Mouse (Mus musculus): ENCODE measurements around the gene Foxp4. TPM values are rescaled to one million over a fixed set of nuclear protein-coding genes. Genes with fewer than 3 reads are reported as not detected.
A peak's percentile ranks its signal among the peaks of the same experiment; 100 is the strongest.

Gene Foxp4
- polyA plus RNA-seq, 1 experiment from 2014 or later = 14.6 TPM

DNA sequence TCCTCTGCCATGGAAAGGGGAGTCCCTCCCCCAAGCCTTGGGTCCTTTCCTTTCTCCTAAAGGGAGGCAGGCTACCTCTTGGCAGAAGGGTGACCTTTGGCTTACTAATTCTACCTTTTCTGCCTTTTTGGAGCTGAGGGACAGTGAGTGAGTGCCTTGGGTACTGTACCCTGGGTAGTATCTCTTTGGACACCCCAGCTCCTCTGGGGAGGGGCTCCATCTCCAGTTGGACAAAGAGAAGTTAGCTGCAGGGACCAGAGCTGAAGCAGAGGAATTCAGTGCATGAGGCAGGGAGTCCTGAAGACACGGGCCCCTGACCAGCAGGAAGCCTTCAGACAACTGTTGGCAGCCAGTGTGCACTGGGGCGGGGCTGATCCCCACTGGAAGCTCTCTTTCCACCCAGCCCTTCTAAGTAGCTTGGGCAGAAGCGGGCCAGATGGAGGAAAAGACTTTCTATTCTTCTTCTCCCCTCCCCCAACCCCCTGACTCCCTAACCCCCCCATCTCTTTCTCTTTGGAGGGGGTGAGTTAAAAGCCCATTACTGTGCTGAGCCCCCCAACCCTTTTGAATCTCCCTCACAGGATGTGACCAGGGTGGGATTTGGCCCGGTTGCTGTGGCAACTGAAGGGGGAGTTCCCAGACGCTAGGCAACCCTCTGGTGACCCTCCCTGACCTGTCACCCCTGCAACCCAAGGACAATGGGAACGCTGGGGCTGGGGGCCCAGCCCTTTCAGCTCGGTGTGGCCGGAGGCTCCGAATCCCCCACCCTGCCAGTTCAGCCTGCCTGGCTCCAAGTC, 26.3 kb downstream of the Foxp4 start:
- Histone ChIP-seq H3K4me2 (replicated peaks; ENCODE audit: low read depth) (no peak overlapping the region), H3K27me3 (ENCODE audit: control insufficient read depth, insufficient read depth, low read length) (no peaks in the 10 kb centered on the region), H3K9ac (ENCODE audit: low read length) (peak overlapping the region; percentile 23; the same call in 1 of the 2 replicates), H3K9me3 (ENCODE audit: control insufficient read depth, low read length) (no peaks in the 10 kb centered on the region), H3K27ac (replicated peaks) (peak overlapping the region; percentile 18; the same call in 1 of the 2 replicates), H3K4me3 (ENCODE audit: low read depth, low read length) (no peak overlapping the region), H3K36me3 (ENCODE audit: control insufficient read depth, insufficient read depth, low read length) (peaks cover 5% of the 10 kb centered on the region; the same call in 1 of the 2 replicates), H3K4me1 (replicated peaks; ENCODE audit: control insufficient read depth, insufficient read depth) (peaks cover 9% of the 10 kb centered on the region)
- DNase-seq (ENCODE audit: low spot score) (peak; percentile 65), ATAC-seq (ENCODE audit: low FRiP score, low TSS enrichment) (peak; percentile 50; the same call in 1 of the 2 replicates)
- 20% methylated on average over 9 of the region's 9 CpGs for WGBS
- TF ChIP-seq CTCF (IDR thresholded peaks at IDR 0.05; ENCODE audit: low read depth) (no peak), EP300 (optimal IDR thresholded peaks at IDR 0.05) (no peak)

DNA sequence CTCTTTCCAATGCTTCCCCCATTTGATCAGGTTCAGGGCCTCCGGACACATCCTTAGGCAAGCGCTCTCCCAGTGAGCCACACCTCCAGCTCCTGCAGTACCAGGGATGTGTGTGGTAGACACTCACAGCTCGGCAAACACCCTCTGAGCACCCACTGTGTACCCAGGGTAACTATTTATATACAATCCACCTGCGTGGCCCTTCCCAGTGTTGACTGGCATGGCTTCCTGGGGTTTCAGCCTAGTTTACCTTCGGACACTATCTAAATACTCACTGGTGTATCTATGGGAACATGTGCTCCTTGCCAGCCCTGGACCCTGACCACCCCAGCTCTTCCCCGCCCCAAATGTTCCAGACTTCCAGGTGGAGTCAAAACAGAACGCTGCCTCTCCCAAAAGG, 34.7 kb downstream of the Foxp4 start:
- Histone ChIP-seq H3K27me3 (ENCODE audit: control insufficient read depth, insufficient read depth, low read length) (no peaks in the 10 kb centered on the region), H3K4me3 (ENCODE audit: low read depth, low read length) (no peak overlapping the region), H3K27ac (replicated peaks) (peak overlapping the region; percentile 89), H3K9me3 (ENCODE audit: control insufficient read depth, low read length) (no peaks in the 10 kb centered on the region), H3K9ac (ENCODE audit: low read length) (no peak overlapping the region), H3K36me3 (ENCODE audit: control insufficient read depth, insufficient read depth, low read length) (peaks cover 8% of the 10 kb centered on the region; the same call in 1 of the 2 replicates), H3K4me2 (replicated peaks; ENCODE audit: low read depth) (no peak overlapping the region), H3K4me1 (replicated peaks; ENCODE audit: control insufficient read depth, insufficient read depth) (peaks cover 10% of the 10 kb centered on the region; the same call in 1 of the 2 replicates)
- WGBS = 44% methylated on average over 7 of the region's 7 CpGs
- TF ChIP-seq CTCF (IDR thresholded peaks at IDR 0.05; ENCODE audit: low read depth) (no peak), EP300 (optimal IDR thresholded peaks at IDR 0.05) (no peak)
- ATAC-seq (ENCODE audit: low FRiP score, low TSS enrichment) (peak; percentile 93), DNase-seq (ENCODE audit: low spot score) (peak; percentile 85)

DNA sequence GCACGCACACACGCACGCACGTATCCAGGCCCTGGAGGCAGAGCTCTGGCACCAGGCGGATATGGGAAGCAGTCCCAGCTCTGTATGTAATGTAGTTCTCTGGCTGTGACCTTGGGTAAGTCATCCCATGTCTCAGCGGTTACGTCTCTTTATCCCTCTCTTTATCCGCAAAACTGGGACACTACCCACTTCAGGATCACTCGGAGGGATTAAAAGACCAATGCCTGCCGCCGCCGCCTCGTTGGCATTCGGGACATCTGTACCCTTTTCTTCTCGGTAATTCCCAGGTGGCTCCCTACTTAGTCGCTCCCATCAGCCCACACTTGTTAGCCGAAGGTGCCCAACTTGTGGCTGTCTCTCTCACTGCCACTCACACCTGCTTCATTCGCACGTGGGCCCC, 35.2 kb downstream of the Foxp4 start:
- ATAC-seq (ENCODE audit: low FRiP score, low TSS enrichment) (no peak), DNase-seq (ENCODE audit: low spot score) (no peak)
- WGBS = 50% methylated on average over 19 of the region's 19 CpGs
- no peaks in the 10 kb centered on the region for H3K27me3 ChIP-seq (ENCODE audit: control insufficient read depth, insufficient read depth, low read length)
- H3K4me1 ChIP-seq (replicated peaks; ENCODE audit: control insufficient read depth, insufficient read depth) = peaks cover 10% of the 10 kb centered on the region; the same call in 1 of the 2 replicates
- no peak overlapping the region for H3K9ac ChIP-seq (ENCODE audit: low read length)
- TF ChIP-seq CTCF (IDR thresholded peaks at IDR 0.05; ENCODE audit: low read depth) (no peak), EP300 (optimal IDR thresholded peaks at IDR 0.05) (no peak)
- peak overlapping the region; percentile 89 for H3K27ac ChIP-seq (replicated peaks)
- no peak overlapping the region for H3K4me3 ChIP-seq (ENCODE audit: low read depth, low read length)
- no peak overlapping the region for H3K4me2 ChIP-seq (replicated peaks; ENCODE audit: low read depth)
- no peaks in the 10 kb centered on the region for H3K9me3 ChIP-seq (ENCODE audit: control insufficient read depth, low read length)
- peaks cover 6% of the 10 kb centered on the region; the same call in 1 of the 2 replicates for H3K36me3 ChIP-seq (ENCODE audit: control insufficient read depth, insufficient read depth, low read length)

DNA sequence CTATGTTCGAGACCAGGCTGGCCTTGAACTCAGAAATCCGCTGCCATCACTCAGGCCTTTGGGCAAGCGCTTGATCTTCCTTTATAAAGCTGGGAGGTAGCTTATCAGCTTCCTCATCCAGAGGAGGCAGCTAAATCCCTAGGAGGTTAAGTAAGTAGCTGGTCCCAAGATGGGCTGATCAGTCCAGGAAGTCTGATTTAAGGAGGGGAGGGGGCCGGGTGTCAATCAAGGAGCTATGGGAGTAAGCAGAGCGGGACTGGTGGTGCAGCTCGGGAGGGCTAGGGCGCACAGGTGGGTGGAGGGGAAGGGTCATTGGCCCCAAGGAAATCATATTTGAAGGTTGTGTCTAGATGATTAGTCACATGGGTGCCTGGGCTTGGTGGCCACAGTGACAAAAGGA, 35.8 kb downstream of the Foxp4 start:
- H3K4me2 ChIP-seq (replicated peaks; ENCODE audit: low read depth) = no peak overlapping the region
- H3K4me3 ChIP-seq (ENCODE audit: low read depth, low read length) = no peak overlapping the region
- H3K4me1 ChIP-seq (replicated peaks; ENCODE audit: control insufficient read depth, insufficient read depth) = peaks cover 10% of the 10 kb centered on the region; the same call in 1 of the 2 replicates
- no peak overlapping the region for H3K9ac ChIP-seq (ENCODE audit: low read length)
- WGBS = 67% methylated on average over 7 of the region's 7 CpGs
- DNase-seq (ENCODE audit: low spot score) (no peak), ATAC-seq (ENCODE audit: low FRiP score, low TSS enrichment) (no peak)
- H3K27me3 ChIP-seq (ENCODE audit: control insufficient read depth, insufficient read depth, low read length) = no peaks in the 10 kb centered on the region
- H3K27ac ChIP-seq (replicated peaks) = peak overlapping the region; percentile 89
- H3K9me3 ChIP-seq (ENCODE audit: control insufficient read depth, low read length) = no peaks in the 10 kb centered on the region
- H3K36me3 ChIP-seq (ENCODE audit: control insufficient read depth, insufficient read depth, low read length) = peaks cover 6% of the 10 kb centered on the region; the same call in 1 of the 2 replicates
- TF ChIP-seq CTCF (IDR thresholded peaks at IDR 0.05; ENCODE audit: low read depth) (no peak), EP300 (optimal IDR thresholded peaks at IDR 0.05) (no peak)

DNA sequence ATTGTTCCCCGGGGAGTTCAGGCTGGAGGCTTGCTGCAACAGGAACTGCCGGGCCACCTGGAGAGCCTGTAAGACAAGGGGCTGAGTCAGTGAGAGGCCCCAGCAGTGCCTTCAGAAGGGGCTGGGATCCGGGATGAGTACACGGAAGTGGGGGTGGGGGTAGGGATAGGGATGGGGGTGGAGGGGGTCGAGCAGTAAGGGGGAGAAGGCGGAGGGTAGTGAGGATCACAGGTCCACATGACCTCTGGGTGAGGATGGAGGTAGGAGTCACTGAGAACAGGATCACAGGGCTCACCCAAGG, 36.3 kb downstream of the Foxp4 start:
- TF ChIP-seq EP300 (optimal IDR thresholded peaks at IDR 0.05) = no peak
- no peak for TF ChIP-seq CTCF (IDR thresholded peaks at IDR 0.05; ENCODE audit: low read depth)
- H3K9me3 ChIP-seq (ENCODE audit: control insufficient read depth, low read length) = no peaks in the 10 kb centered on the region
- H3K27ac ChIP-seq (replicated peaks) = peak overlapping the region; percentile 89
- H3K4me1 ChIP-seq (replicated peaks; ENCODE audit: control insufficient read depth, insufficient read depth) = peaks cover 10% of the 10 kb centered on the region; the same call in 1 of the 2 replicates
- H3K27me3 ChIP-seq (ENCODE audit: control insufficient read depth, insufficient read depth, low read length) = no peaks in the 10 kb centered on the region
- H3K36me3 ChIP-seq (ENCODE audit: control insufficient read depth, insufficient read depth, low read length) = peaks cover 6% of the 10 kb centered on the region; the same call in 1 of the 2 replicates
- H3K4me2 ChIP-seq (replicated peaks; ENCODE audit: low read depth) = peak overlapping the region; percentile 36; the same call in 1 of the 2 replicates
- H3K4me3 ChIP-seq (ENCODE audit: low read depth, low read length) = no peak overlapping the region
- H3K9ac ChIP-seq (ENCODE audit: low read length) = 0 out of 2 replicates have a peak overlapping the region, but pooled peaks have one; percentile 8
- DNase-seq (ENCODE audit: low spot score) (peak; percentile 62), ATAC-seq (ENCODE audit: low FRiP score, low TSS enrichment) (peak; percentile 51)
- WGBS = 21% methylated on average over 6 of the region's 6 CpGs
